Mouse (Mus musculus): ENCODE measurements around the gene Prrc2a.

Gene Prrc2a

GRCm38 (mm10) chr17:35163326-35164081, 1.2 kb downstream of the Prrc2a start:
- no peak for DNase-seq (ENCODE audit: low read depth, low spot score)

GRCm38 (mm10) chr17:35162730-35163129, 2.0 kb downstream of the Prrc2a start:
- no peak for DNase-seq (ENCODE audit: low read depth, low spot score)

GRCm38 (mm10) chr17:35162121-35162520, 2.6 kb downstream of the Prrc2a start:
- DNase-seq (ENCODE audit: low read depth, low spot score), result no peak

- DNase-seq (ENCODE audit: low read depth, low spot score), result no peak
Measured at GRCm38 (mm10) chr17:35161421-35161820, 3.3 kb downstream of the Prrc2a start.

- no peak for DNase-seq (ENCODE audit: low read depth, low spot score)
Measured at GRCm38 (mm10) chr17:35159638-35160037, 5.1 kb downstream of the Prrc2a start.

- no peak for DNase-seq (ENCODE audit: low read depth, low spot score)
Measured at GRCm38 (mm10) chr17:35158850-35159593, 5.7 kb downstream of the Prrc2a start.

GRCm38 (mm10) chr17:35157661-35158175, 7.0 kb downstream of the Prrc2a start:
- no peak for DNase-seq (ENCODE audit: low read depth, low spot score)

- DNase-seq (ENCODE audit: low read depth, low spot score), result no peak
Measured at GRCm38 (mm10) chr17:35157254-35157653, 7.4 kb downstream of the Prrc2a start.

- no peak for DNase-seq (ENCODE audit: low read depth, low spot score)
Measured at GRCm38 (mm10) chr17:35156461-35157200, 8.1 kb downstream of the Prrc2a start.

GRCm38 (mm10) chr17:35155451-35155850, 9.2 kb downstream of the Prrc2a start:
- no peak for DNase-seq (ENCODE audit: low read depth, low spot score)

GRCm38 (mm10) chr17:35154616-35155015, 10.1 kb downstream of the Prrc2a start:
- DNase-seq (ENCODE audit: low read depth, low spot score), result no peak

GRCm38 (mm10) chr17:35153931-35154330, 10.8 kb downstream of the Prrc2a start:
- DNase-seq (ENCODE audit: low read depth, low spot score), result no peak

- DNase-seq (ENCODE audit: low read depth, low spot score), result no peak
Measured at GRCm38 (mm10) chr17:35153077-35153476, 11.6 kb downstream of the Prrc2a start.

- DNase-seq (ENCODE audit: low read depth, low spot score), result no peak
Measured at GRCm38 (mm10) chr17:35152121-35152520, 12.6 kb downstream of the Prrc2a start.

GRCm38 (mm10) chr17:35147922-35148639, 16.6 kb downstream of the Prrc2a start:
- DNase-seq (ENCODE audit: low read depth, low spot score), result no peak

GRCm38 (mm10) chr17:35147348-35147747, 17.3 kb downstream of the Prrc2a start:
- no peak for DNase-seq (ENCODE audit: low read depth, low spot score)

- DNase-seq (ENCODE audit: low read depth, low spot score), result no peak
Measured at GRCm38 (mm10) chr17:35146139-35146538, 18.6 kb downstream of the Prrc2a start.

- DNase-seq (ENCODE audit: low read depth, low spot score), result no peak
Measured at GRCm38 (mm10) chr17:35141971-35142370, 22.7 kb downstream of the Prrc2a start.

GRCm38 (mm10) chr17:35140490-35140996, 24.2 kb downstream of the Prrc2a start:
- DNase-seq (ENCODE audit: low read depth, low spot score), result no peak

- DNase-seq (ENCODE audit: low read depth, low spot score), result no peak
Measured at GRCm38 (mm10) chr17:35139269-35139668, 25.4 kb downstream of the Prrc2a start.
